Mouse (Mus musculus): ENCODE measurements around the gene Ywhag.

The Ywhag gene

DNA sequence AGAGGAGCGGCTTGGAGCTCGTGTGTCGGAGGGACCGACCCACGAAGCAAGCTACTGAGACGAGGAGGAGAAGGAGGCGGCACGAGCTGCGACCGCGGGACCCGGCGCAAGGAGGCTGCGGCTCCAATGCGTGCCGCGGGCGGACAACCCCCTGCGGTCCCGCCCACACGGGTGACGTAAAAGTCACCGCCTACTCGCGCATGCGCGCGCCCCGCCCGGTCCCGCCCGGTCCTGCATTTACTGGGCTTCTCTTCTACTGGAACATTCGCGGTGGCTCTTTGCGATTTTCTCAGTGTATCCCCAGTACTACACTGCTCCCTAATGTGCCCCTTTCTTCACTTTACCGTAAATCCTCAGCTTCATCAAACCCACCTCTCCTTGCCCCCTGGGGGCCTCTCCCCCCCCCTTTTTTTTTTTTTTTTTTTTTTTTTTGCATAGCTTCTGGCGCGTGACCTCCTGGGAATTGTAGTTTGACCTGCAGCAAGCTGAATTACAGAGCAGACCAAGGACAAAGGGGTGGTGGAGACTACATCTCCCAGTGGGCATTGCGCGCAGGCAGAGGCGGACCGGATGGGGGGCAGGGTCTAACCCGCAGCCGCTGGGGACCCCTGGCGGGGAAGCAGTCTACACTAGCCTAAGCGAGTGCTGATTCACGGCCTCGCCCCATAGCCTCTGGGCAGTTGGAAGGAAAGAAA is at the start of gene Ywhag:
Ywhag (minus strand) TSS at position 136 of the 695 bp plus-strand sequence.
- peak; percentile 100 for DNase-seq (ENCODE audit: low read depth, low spot score)

GRCm38 (mm10) chr5:135982398-135982797 is 48.0 kb upstream of the Ywhag start:
- DNase-seq (ENCODE audit: low read depth, low spot score), result peak; percentile 81

DNA sequence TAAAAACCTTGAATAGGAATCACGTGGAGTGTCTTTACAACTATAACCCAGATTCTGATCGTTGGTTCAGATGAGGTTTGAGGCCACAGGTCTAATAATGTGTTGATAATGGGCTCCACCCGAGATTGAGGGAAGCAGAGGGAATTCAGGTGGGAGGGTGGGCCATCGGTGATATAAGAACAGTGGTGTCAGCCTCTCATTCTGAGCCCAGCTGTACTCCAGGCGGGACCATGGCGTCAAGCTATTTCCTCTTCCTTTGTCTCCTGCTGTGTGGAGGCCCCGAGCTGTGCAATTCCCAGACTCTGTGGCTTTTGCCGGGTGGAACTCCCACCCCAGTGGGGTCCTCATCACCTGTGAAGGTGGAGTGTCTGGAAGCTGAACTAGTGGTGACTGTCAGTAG is 45.5 kb upstream of the Ywhag start, which contains the start of gene Zp3:
Zp3 (plus strand) TSS at position 196 of the 400 bp plus-strand sequence.
- no peak for DNase-seq (ENCODE audit: low read depth, low spot score)

DNA sequence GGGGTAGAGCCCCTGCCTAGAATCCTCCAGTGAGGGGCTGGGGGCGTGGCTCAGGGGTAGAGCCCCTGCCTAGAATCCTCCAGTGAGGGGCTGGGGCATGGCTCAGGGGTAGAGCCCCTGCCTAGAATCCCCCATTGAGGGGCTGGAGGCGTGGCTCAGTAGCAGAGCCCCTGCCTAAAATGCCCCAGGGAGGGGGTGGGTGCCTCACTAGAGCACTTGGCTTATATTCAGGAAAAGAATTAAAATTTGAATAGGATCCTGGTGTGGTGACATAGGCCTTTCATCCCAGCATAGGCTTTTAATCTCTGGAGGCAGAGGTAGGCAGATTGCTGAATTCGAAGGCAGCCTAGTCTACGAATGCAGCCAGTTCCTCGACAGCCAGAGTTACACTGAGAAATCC is 45.0 kb upstream of the Ywhag start:
- DNase-seq (ENCODE audit: low read depth, low spot score), result no peak

DNA sequence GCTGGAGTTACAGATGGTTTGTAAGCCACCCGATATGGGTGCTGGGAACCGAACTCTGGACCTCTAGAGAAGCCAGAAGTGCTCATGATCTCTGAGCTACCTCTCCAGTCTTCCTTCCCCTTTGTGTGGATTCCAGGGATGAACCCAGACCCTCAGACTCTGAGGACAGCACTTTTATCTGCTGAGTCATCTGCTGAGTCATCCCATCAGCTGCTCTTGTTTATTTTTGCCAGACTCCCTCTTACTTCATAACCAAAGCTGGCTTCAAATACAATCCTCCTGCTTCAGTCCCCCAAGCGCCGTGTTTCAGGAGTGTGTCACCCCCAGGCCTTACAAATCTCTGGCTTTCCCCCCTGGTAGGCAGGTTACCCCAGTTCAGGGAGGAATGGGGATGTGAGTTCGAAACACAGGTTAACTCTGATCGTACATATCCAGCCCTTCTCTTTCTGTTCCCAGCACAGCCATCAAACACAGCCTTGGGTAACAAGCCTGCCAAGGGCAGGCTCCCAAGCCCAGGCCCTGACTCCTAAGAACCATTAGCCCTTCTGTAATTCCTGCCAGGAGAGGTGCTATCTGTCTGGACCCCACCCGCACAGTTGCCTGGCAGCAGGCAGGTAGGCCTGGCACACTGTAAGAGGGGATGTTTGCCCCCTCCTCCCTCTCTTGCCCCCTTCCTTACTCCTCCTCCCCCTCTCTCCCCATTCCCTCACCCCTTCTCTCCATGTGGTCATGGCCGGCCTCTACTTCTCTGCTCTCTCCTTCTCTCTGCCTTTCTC is 41.7 kb upstream of the Ywhag start:
- peak; percentile 55 for DNase-seq (ENCODE audit: low read depth, low spot score)

DNA sequence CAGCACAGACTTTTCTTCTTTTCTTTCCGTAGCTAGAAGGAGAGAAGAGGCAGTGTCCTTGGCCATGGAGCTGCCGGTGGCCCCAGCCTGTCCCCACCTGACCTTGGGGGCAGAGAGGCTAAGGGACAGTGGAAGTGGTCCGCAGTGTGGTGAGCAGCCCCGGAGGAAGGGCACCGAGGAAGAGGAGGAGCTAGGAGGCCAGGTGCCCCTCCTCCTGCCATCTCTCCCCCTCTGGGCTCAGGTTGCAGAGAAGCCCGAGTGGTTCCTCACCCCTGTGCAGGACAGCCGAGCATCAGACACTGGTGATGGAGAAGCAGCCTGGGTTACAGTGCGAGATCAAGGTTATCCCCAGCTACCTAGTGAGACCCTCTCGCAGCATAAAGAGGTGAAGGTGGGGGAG is 39.9 kb upstream of the Ywhag start, which contains the start of gene Ssc4d:
Ssc4d (minus strand) TSS at position 167 of the 400 bp plus-strand sequence.
- no peak for DNase-seq (ENCODE audit: low read depth, low spot score)

DNA sequence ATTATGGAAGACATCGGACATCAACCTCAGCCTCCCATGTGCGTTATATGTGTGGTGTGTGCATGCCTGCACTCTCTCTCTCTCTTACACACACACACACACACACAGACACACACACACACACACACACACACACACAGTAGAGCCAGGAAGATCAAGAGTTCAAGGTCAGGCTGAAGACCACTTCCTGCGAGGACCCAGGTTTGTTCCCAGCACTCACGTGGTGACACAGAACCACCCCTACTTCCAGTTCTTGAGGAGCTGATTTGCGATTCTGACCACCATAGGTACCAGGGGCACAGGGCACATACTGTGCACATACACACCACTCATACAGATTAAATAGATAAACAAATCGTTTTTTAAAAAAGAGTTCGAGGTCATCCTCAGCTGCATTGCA is 37.5 kb upstream of the Ywhag start:
- DNase-seq (ENCODE audit: low read depth, low spot score), result no peak

- DNase-seq (ENCODE audit: low read depth, low spot score), result no peak
Observed at GRCm38 (mm10) chr5:135970247-135970646, 35.8 kb upstream of the Ywhag start.

DNA sequence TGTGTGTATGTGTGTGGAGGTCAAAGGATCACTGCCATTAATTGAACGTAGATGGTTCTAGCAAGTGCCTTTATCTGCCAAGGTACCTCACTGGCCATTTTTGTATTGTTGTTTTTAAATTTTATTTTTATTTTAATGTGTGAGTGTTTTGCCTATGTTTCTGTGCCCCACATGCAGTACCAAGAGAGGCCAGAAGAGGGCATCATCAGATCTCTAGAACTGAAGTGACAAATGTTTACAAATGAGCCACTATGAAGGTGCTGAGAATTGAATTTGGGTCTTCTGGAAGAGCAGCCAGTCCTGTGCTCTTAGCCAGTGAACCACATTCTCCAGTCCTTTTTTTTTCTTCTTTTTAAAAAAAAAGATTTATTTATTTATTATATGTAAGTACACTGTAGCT is 34.4 kb upstream of the Ywhag start:
- DNase-seq (ENCODE audit: low read depth, low spot score), result peak; percentile 58

DNA sequence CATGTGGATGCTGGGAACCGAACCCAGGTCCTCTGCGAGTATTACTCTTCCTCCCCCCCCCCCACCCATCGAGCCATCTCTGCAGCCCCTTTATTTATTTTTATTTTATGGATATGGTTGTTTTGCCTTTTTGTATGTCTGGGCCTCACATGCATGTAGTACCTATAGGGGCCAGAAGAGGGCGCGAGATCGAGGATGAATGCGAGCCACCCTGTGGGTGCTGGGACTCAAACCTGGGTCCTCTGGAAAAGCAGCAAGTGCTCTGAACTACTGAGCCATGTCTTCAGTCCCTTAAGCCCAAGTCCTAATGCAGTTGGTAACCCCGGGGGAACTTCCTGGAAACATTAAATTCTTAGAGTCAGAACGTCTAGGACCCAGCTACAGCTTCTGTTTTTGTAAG is 32.5 kb upstream of the Ywhag start:
- DNase-seq (ENCODE audit: low read depth, low spot score), result no peak

GRCm38 (mm10) chr5:135965501-135965930 is 31.1 kb upstream of the Ywhag start:
- DNase-seq (ENCODE audit: low read depth, low spot score), result no peak

DNA sequence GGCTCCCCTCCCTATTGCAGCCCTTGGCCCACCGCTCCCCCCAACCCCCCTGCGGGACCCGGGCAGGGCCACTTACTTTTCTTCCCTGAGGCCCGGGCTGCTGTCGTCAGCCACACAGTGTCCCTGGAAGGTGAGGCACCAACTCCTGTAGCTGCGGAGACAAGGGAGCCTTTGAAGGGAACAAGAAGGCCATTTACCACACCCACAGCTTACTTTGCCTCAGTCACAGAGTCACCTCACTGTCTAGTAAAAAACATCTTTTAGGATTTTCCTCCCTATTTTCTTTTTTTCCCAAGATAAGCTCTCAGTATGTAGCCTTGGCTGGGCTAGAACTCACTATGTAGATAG is 28.8 kb upstream of the Ywhag start:
- DNase-seq (ENCODE audit: low read depth, low spot score), result no peak

GRCm38 (mm10) chr5:135962492-135963279 is 28.3 kb upstream of the Ywhag start:
- peak; percentile 100 for DNase-seq (ENCODE audit: low read depth, low spot score)

DNA sequence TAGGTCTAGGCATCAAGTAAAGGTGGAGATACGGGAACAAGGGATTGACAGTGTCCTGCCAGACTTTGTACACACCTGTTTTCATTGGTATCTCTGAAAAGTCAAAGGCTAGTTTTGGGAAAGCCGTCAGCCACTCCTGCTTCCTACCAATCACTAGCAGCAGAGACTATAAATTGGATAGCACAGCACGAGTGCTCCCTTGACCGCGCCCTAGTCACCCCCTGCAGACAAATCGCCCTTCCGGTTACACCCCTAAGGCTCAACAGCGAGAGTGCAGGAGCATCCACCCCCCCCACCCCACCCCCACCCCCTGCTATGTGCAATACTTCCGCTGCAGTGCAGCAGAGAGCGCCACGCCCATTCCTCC is 27.7 kb upstream of the Ywhag start:
- no peak for DNase-seq (ENCODE audit: low read depth, low spot score)

DNA sequence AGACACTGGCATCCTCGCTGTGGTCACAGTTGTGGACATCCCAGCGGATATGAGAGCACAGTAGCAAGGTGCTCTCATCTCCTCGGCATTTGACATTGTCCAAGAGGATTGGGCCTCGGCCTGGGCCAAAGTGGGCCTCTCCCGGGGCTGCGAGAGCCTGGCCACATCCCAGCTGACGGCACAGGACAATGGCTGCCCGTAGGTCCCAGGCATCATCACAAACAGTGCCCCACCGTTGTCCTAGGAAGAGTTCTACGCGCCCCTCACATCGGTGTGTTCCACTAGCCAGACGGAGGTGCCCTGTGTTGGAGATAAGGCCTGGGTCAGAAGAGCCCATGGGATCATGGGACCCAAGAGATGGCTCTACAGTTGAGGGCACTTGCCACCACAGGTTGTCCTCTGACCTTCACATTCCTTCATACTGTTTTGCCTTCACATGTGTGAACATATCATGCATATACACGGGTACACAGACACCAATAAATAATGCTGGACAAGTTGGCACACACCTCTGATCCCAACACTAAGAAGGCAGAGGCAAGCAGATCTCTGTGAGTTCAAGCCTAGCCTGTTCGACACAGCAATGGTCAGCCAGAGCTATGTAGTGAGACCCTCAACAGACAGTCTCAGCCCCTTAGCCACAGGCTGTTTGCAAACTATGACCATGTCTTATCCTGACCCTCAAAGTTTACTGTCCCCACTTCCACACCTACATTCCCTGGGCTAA is 26.7 kb upstream of the Ywhag start:
- no peak for DNase-seq (ENCODE audit: low read depth, low spot score)

GRCm38 (mm10) chr5:135959911-135960310 is 25.5 kb upstream of the Ywhag start:
- no peak for DNase-seq (ENCODE audit: low read depth, low spot score)

GRCm38 (mm10) chr5:135958367-135958766 is 24.0 kb upstream of the Ywhag start:
- DNase-seq (ENCODE audit: low read depth, low spot score), result no peak

GRCm38 (mm10) chr5:135957207-135957974 is 23.0 kb upstream of the Ywhag start:
- DNase-seq (ENCODE audit: low read depth, low spot score), result peak; percentile 99

- DNase-seq (ENCODE audit: low read depth, low spot score), result no peak
Observed at GRCm38 (mm10) chr5:135956300-135957206, 22.1 kb upstream of the Ywhag start.

GRCm38 (mm10) chr5:135952830-135953229 is 18.4 kb upstream of the Ywhag start:
- DNase-seq (ENCODE audit: low read depth, low spot score), result peak; percentile 60

Measured in brain, adult 2 months (tissue).